ENCODE assay signal across 19 mouse cellular contexts in the genomic region with DNA sequence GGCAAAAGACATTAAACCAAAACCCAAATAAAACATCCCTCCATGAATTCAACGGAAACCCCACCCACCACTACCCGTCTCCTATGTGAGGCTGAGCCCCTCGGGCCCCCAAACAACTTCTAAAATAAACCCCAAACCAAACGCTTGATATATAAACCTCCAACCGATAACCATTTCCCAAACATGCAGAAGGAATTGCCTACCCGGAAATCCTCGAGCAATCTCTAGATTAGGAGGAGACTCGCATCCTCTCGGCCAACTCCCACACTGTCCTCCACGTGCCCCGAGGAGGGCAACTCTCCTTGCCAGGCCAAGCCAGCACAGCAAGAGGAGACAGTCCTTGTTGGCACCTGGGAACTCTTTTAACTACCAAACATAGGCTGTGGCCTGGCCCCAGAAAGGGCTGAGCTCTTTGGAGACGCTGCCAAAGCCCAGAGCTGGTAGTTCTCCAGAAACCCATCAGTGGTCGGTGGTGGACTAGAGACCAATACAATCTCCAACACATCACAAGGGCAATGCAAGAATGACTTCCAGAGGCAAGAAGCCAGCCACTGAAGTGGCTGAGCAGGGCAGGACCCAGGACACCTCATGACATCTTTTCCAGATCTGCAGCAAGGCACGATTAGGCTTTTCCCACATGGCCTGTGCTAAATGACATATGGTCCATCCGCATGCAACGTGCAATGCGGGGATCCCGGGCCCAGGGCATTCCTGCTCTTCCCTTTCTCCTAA.
A peak's percentile ranks its signal among the peaks of the same experiment; 100 is the strongest.
DNase-seq lines count a peak whose midpoint lies in the region; ATAC-seq and TF ChIP-seq lines count a peak whose summit lies in the region.
"Had no signal": no experiment of that assay in that cellular context is flagged by ENCODE, and none has a peak within 500 bp of the region (broad histone marks: within the 10 kb centered on the region; RNA-seq: fewer than 3 reads in every experiment).

No protein-coding gene starts in this region.

- no peak for TF ChIP-seq CTCF in cerebellum, adult 2 months (IDR thresholded peaks at IDR 0.05; ENCODE audit: borderline replicate concordance, insufficient read depth, low read depth, low read length)

- no peak overlapping the region for H3K4me2 ChIP-seq in intestine, embryonic 16.5 days (ENCODE audit: low read depth, low read length)
- H3K4me2 ChIP-seq in intestine, embryonic 15.5 days (replicated peaks) = no peak overlapping the region
- H3K4me2 ChIP-seq: forebrain, embryonic 15.5 days; hindbrain, embryonic 13.5 days had no signal

- H3K36me3 ChIP-seq in intestine, embryonic 16.5 days (ENCODE audit: control insufficient read depth, insufficient read depth, low read length) = peaks cover 23% of the 10 kb centered on the region
- peaks cover 29% of the 10 kb centered on the region for H3K36me3 ChIP-seq in intestine, embryonic 15.5 days

- DNase-seq in cerebellum, adult 2 months = peak; percentile 54 to 58
- no peak for DNase-seq in cerebellum, adult 9-11 months
- DNase-seq in brain, adult 2 months (ENCODE audit: low read depth, low spot score) = peak; percentile 65
- peak; percentile 43 to 46 for DNase-seq in cerebellum, postnatal 36 days
- DNase-seq in ovary, adult 18-20 months (ENCODE audit: low spot score) = no peak
- DNase-seq: adrenal gland, postnatal 25 days; gastrocnemius, postnatal 10 days; heart, adult 18-20 months; heart, postnatal 10 days; kidney, adult 2 months had no signal

- no peak overlapping the region for H3K9ac ChIP-seq in intestine, embryonic 16.5 days (ENCODE audit: low read depth, low read length)
- H3K9ac ChIP-seq in intestine, embryonic 15.5 days = no peak overlapping the region
- H3K9ac ChIP-seq: forebrain, embryonic 15.5 days; hindbrain, embryonic 13.5 days had no signal

- WGBS in cerebellum, adult 2 months = 34% methylated on average over 18 of the region's 18 CpGs
- WGBS in intestine, embryonic 16.5 days = 81% methylated on average over 18 of the region's 18 CpGs
- 84% methylated on average over 18 of the region's 18 CpGs for WGBS in intestine, embryonic 15.5 days

- no peak for TF ChIP-seq POLR2A in cerebellum, adult 2 months (IDR thresholded peaks at IDR 0.05; ENCODE audit: borderline replicate concordance, insufficient read depth, low read length)

- peaks cover 29% of the 10 kb centered on the region for H3K4me1 ChIP-seq in cerebellum, adult 2 months (ENCODE audit: control insufficient read depth, insufficient read depth, low read length)
- H3K4me1 ChIP-seq in intestine, embryonic 16.5 days (ENCODE audit: control insufficient read depth, insufficient read depth, low read length) = no peaks in the 10 kb centered on the region
- peaks cover 3% of the 10 kb centered on the region; the same call in 1 of the 2 replicates for H3K4me1 ChIP-seq in intestine, embryonic 15.5 days (replicated peaks)
- H3K4me1 ChIP-seq: forebrain, embryonic 15.5 days had no signal

- no peak overlapping the region for H3K4me3 ChIP-seq in cerebellum, adult 2 months (replicated peaks; ENCODE audit: insufficient read depth, low read depth, low read length)
- H3K4me3 ChIP-seq in intestine, embryonic 16.5 days (ENCODE audit: low read length) = no peak overlapping the region
- no peak overlapping the region for H3K4me3 ChIP-seq in intestine, embryonic 15.5 days (replicated peaks)
- H3K4me3 ChIP-seq: forebrain, embryonic 15.5 days; heart, embryonic 10.5 days; hindbrain, embryonic 13.5 days had no signal

- H3K27ac ChIP-seq in cerebellum, adult 2 months (ENCODE audit: insufficient read depth, low read length) = no peak overlapping the region
- peak overlapping the region; percentile 4; the same call in 1 of the 2 replicates for H3K27ac ChIP-seq in intestine, embryonic 16.5 days (ENCODE audit: low read length)
- H3K27ac ChIP-seq in intestine, embryonic 15.5 days = no peak overlapping the region
- H3K27ac ChIP-seq: forebrain, embryonic 15.5 days; heart, embryonic 10.5 days; hindbrain, embryonic 13.5 days; hindbrain, postnatal 0 days had no signal

- ATAC-seq in intestine, embryonic 16.5 days = no peak
- ATAC-seq in intestine, embryonic 15.5 days = no peak
- ATAC-seq: activated CD4-positive, CD25-positive, alpha-beta regulatory T cell, adult 4 months; forebrain, embryonic 15.5 days; hindbrain, postnatal 0 days; Patski had no signal

- H3K9me3 ChIP-seq in intestine, embryonic 16.5 days (ENCODE audit: control insufficient read depth, low read length) = no peaks in the 10 kb centered on the region
- H3K9me3 ChIP-seq in intestine, embryonic 15.5 days = no peaks in the 10 kb centered on the region
- H3K9me3 ChIP-seq: forebrain, embryonic 15.5 days; heart, embryonic 10.5 days; hindbrain, embryonic 13.5 days had no signal

- no peaks in the 10 kb centered on the region for H3K27me3 ChIP-seq in cerebellum, adult 2 months (ENCODE audit: control insufficient read depth, insufficient read depth, low read length)
- no peaks in the 10 kb centered on the region for H3K27me3 ChIP-seq in intestine, embryonic 16.5 days (replicated peaks; ENCODE audit: control insufficient read depth, insufficient read depth, low read length)
- H3K27me3 ChIP-seq in intestine, embryonic 15.5 days (replicated peaks) = no peaks in the 10 kb centered on the region
- H3K27me3 ChIP-seq: CH12.LX; forebrain, embryonic 15.5 days; hindbrain, embryonic 13.5 days; Patski had no signal

Comparison
In these comparisons a context has a peak if more than half of its experiments do, and no peak if none do; other contexts are left out.
1. DNase-seq: peak in cerebellum, adult 2 months (2 of 2), brain, adult 2 months (single experiment) and cerebellum, postnatal 36 days (2 of 2); none in cerebellum, adult 9-11 months (single experiment) and ovary, adult 18-20 months (single experiment).